13 mouse cellular contexts compared by ENCODE assay signal in genomic region chr1:159594099-159595058, GRCm38 (mm10).
A peak's percentile ranks its signal among the peaks of the same experiment; 100 is the strongest.
DNase-seq lines count a peak whose midpoint lies in the region; ATAC-seq lines count a peak whose summit lies in the region.
"Had no signal": no experiment of that assay in that cellular context is flagged by ENCODE, and none has a peak within 500 bp of the region (broad histone marks: within the 10 kb centered on the region; RNA-seq: fewer than 3 reads in every experiment).

No protein-coding gene starts in this region.

- H3K4me1 ChIP-seq in forebrain, embryonic 10.5 days, result peaks cover 19% of the 10 kb centered on the region
- H3K4me1 ChIP-seq in midbrain, embryonic 12.5 days, result peaks cover 14% of the 10 kb centered on the region; the same call in 1 of the 2 replicates
- H3K4me1 ChIP-seq: megakaryocyte, embryonic 14.5 days had no signal

- 0 out of 2 replicates have a peak overlapping the region, but pooled peaks have one; percentile 25 for H3K27ac ChIP-seq in forebrain, embryonic 10.5 days
- no peak overlapping the region; the same call in 1 of the 2 replicates for H3K27ac ChIP-seq in midbrain, embryonic 12.5 days (replicated peaks)

- no peak overlapping the region for H3K4me3 ChIP-seq in forebrain, embryonic 10.5 days
- H3K4me3 ChIP-seq in midbrain, embryonic 12.5 days, result no peak overlapping the region
- H3K4me3 ChIP-seq: megakaryocyte, embryonic 14.5 days had no signal

- DNase-seq in cerebellum, adult 11 months, result no peak
- peak; percentile 72 for DNase-seq in Muller cell, postnatal 12 days (ENCODE audit: inconsistent ontology term)
- DNase-seq in forebrain, embryonic 10.5 days (ENCODE audit: extremely low spot score, low spot score), result no peak
- DNase-seq in natural killer cell, adult 2 months (ENCODE audit: low spot score in 2 of 2), result no peak
- no peak for DNase-seq in embryo, embryonic 9.5 days (ENCODE audit: extremely low spot score)
- no peak for DNase-seq in gastrocnemius, adult 18-20 months (ENCODE audit: low spot score)
- DNase-seq: embryo, embryonic 11 days; layer of hippocampus, adult 9-11 months; lung, adult 18-20 months; spleen, adult 18-20 months had no signal

- H3K9ac ChIP-seq in midbrain, embryonic 12.5 days (replicated peaks), result no peak overlapping the region

- peak; percentile 59 for ATAC-seq in cerebellum, adult (ENCODE audit: insufficient number of reproducible peaks, low FRiP score, low TSS enrichment)
- ATAC-seq in midbrain, embryonic 12.5 days (ENCODE audit: low FRiP score, low read depth), result peak; percentile 69

- no peaks in the 10 kb centered on the region for H3K36me3 ChIP-seq in forebrain, embryonic 10.5 days (replicated peaks)
- no peaks in the 10 kb centered on the region for H3K36me3 ChIP-seq in midbrain, embryonic 12.5 days

- H3K9me3 ChIP-seq in forebrain, embryonic 10.5 days, result no peaks in the 10 kb centered on the region
- no peaks in the 10 kb centered on the region for H3K9me3 ChIP-seq in midbrain, embryonic 12.5 days
- H3K9me3 ChIP-seq: megakaryocyte, embryonic 14.5 days had no signal

- H3K4me2 ChIP-seq in midbrain, embryonic 12.5 days (replicated peaks), result no peak overlapping the region

- 74% methylated on average over 14 of the region's 14 CpGs for WGBS in forebrain, embryonic 10.5 days
- WGBS in midbrain, embryonic 12.5 days, result 65% methylated on average over 14 of the region's 14 CpGs

- no peaks in the 10 kb centered on the region for H3K27me3 ChIP-seq in forebrain, embryonic 10.5 days (ENCODE audit: poor library complexity, severe bottlenecking)
- H3K27me3 ChIP-seq in midbrain, embryonic 12.5 days, result no peaks in the 10 kb centered on the region
- H3K27me3 ChIP-seq: megakaryocyte, embryonic 14.5 days had no signal
